Mouse (Mus musculus): ENCODE results near the gene Gm49361. TPM values are rescaled to one million over a fixed set of nuclear protein-coding genes. Genes with fewer than 3 reads are reported as not detected.

Gm49361 gene
- polyA plus RNA-seq, 1 experiment from 2014 or later = not detected

DNA sequence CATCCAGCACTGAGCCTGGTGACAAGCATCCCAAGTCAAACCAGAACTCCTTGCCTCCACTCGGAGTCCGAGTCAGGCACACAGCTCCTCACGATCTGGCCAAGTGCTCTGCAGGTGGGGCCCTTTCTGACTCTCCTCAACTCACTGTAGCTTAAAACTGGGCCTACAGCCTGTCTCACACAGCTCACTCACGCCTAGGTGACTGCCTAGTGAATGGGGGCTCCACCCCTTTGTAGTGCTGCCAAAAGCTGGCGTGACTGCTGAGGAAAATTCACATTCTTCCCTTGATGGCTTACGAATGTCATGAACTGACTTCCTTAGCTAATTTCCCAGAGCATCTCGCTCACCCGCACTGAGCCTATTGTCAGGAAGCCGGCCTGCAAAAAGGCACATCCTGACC lies 15.4 kb downstream of the Gm49361 start:
- peak; percentile 9 for DNase-seq (ENCODE audit: low spot score)

- DNase-seq (ENCODE audit: low spot score) = peak; percentile 43
These were observed 15.9 kb downstream of the Gm49361 start for GRCm38 (mm10) chr14:57729975-57730499.

- peak; percentile 46 for DNase-seq (ENCODE audit: low spot score)
These were observed 16.5 kb downstream of the Gm49361 start for GRCm38 (mm10) chr14:57729364-57729763.

DNA sequence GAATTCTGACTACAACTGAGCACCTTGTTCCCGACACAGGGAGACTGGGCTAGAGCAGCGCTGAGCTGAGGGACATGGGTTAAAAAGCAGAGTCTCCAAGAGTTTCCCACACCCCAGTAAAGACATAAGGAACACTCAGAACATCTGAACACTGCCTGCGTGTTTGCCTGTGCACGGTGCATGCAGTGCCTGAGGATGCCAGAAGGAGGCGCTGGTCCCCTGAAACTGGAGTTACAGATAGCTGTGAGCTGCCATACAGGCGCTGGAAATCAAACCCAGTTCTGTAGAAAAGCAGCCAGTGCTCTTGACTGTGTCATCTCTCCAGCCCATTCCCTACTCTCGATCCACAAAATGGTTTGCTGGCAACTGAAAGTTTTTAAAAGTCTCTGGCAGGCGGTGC lies 19.7 kb downstream of the Gm49361 start:
- no peak for DNase-seq (ENCODE audit: low spot score)

GRCm38 (mm10) chr14:57724473-57724872 lies 21.4 kb downstream of the Gm49361 start:
- no peak for DNase-seq (ENCODE audit: low spot score)

- DNase-seq (ENCODE audit: low spot score) = no peak
These were observed 27.7 kb downstream of the Gm49361 start for GRCm38 (mm10) chr14:57718245-57718644.

GRCm38 (mm10) chr14:57716601-57717245 lies 29.2 kb downstream of the Gm49361 start:
- DNase-seq (ENCODE audit: low spot score) = no peak

DNA sequence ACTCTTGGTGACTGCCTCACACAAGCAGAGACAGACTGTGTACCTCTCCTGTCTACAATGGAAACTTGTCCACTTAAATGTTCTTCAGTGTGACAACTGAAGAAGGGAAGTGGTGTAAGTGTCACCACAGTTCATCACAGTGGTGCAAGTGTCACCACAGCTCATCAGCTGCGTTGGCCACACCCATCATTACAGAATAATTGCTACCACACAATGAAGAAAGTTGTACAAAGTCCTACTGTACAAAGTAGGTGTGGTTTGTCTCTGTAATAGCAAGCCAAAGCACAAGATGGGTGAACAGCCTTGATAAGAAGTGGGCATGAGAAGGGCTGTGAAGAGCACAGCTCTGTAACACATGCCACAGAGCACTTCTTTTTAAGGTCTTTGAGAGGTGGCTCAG lies 33.0 kb downstream of the Gm49361 start:
- DNase-seq (ENCODE audit: low spot score) = no peak

DNA sequence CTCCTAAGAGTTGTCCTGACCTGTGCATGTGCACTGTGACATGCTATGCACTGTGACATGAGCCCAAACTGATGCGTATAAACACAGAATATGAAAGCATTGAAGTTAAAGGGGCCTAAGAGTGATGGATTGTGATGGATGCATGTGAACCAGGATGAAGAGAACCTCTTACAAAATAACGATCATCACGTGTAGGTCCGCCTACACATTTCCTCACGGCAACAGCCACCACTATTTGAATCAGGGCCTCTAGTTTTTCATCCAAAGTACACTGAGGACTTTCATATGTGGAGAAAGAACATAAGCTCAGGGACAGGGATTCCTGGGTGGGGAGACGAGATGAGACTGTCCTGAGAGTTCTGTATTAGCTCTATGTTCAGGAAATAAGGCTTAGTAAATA lies 34.8 kb downstream of the Gm49361 start:
- no peak for DNase-seq (ENCODE audit: low spot score)

GRCm38 (mm10) chr14:57709171-57709570 lies 36.7 kb downstream of the Gm49361 start:
- no peak for DNase-seq (ENCODE audit: low spot score)

DNA sequence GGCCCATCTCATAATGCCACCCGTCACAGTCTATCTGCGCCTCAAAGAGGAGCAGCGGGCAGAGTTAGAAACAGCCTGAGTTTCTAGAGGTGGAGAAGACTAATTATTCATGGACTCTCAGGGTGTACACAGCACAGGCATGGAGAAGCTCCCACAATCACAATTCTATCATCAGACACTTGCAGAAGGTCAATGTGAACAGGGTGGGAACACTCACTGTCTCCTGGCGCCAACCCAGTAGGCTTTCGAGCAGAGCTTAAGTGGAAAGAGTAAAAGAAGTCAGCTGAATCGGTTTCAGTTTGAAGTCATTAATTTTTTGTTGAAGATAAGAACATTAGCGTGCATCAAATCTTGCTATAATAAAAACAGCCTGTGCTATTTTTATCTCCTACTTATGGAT lies 37.3 kb downstream of the Gm49361 start:
- DNase-seq (ENCODE audit: low spot score) = no peak

DNA sequence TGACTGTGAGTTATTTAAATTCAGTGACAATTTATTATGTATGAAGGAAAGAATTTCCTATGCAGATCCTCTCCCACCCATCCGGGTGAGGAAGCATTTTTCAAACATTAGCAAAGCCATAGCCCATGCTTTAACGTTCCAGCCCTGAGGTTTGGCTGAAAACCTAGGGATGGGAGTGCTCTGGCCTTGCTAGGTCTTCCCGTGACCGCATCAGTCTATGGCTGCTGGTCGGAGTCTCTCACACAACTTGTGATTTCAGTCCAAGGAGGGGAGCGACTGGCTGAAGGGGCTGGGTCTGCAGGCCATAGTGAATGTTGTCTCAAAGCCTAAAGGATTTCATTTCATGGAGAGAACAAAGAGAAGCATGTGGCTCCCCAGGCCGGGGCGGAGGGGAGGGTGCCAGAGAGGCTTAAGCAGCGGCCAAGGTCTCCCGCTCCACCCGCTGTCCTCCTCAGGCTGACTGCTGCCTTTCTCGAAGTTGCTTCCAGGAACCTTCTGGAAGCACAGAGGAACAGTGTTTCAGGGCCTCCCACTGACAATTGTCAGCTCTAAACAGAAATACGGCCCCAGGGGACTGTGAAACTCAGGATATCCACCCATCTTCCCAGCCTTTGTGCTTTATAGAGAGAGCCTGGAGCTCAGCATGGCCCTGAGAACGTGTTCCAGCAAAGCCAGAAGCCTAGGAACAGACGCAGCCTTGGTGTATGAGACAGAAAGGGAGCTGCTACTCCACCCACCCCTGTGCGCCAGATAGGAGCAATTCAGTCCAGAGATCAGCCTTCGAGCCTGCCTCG lies 38.6 kb downstream of the Gm49361 start:
- no peak for DNase-seq (ENCODE audit: low spot score)

GRCm38 (mm10) chr14:57706760-57707099 lies 39.2 kb downstream of the Gm49361 start:
- DNase-seq (ENCODE audit: low spot score) = no peak

DNA sequence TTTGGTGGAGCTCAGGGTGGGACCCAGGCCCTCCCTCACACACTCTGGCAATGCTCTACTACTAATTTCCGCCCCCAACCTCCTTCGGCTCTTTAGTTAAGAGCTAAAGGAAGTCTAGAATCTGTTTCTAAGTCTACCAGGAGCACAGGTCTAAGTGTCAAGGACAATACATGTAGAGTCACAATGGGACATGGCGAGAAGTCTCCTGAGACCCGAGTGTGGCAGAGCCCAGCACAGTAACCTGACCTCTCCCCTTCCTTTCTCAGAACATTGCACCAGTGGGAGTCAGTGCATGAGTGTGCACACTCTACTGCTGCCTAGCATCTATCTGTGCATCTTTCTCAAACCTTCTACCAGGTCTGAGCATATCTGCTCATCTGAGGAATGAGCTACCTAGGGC lies 40.1 kb downstream of the Gm49361 start:
- no peak for DNase-seq (ENCODE audit: low spot score)

- no peak for DNase-seq (ENCODE audit: low spot score)
These were observed 40.8 kb downstream of the Gm49361 start for GRCm38 (mm10) chr14:57705075-57705474.

DNA sequence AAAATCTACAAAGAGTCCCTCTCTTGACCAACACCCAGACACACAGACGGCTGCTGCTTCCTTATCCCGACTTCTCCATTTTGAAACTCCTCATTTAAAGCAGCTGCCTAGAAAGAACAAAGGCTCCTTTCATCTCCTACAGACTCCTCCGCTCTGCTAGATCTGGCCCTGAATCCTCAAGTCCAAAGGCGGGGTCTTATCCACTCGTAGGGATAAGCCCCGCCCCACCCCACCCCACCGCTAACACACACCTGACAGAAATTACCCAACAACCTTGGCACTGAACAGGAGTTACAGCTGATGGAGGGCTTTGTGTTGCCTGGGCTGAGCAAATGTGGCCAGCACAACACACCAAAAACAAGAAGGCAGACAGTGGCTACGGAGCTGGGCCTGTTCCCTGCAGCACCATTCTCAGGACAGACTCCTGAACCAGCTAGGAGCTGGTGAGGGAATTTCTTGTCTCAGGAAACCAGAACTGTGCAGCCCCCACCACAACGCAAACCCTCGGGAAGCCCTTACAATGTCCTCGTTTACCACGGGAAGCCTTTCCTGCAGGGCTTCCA lies 43.9 kb downstream of the Gm49361 start:
- DNase-seq (ENCODE audit: low spot score) = no peak

DNA sequence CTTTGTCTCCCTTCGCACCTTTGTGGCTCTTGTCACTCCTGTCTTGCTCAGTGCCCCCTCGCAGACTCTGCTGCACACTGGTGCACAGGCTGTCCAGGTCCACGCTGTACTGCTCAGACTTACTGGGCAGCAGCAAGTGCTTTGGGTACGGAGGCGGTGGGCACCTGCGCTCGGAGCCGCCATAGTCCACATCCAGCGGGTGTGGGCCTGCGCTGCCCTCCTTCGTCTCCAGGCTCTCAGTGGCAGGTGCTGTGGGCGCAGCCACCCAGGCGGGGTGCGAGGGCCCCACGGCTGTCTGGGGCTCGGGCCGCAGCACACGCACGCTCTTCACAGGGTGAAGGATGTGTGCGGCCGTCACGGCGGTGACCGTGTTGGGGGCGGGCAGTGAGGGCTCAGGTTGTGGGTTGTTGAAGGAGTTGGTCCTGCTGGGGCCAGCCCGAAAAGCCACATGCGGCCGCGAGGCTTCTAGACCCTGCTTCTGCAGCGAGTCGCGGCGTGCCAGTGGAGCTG lies 46.4 kb downstream of the Gm49361 start:
- DNase-seq (ENCODE audit: low spot score) = no peak

GRCm38 (mm10) chr14:57699016-57699415 lies 46.9 kb downstream of the Gm49361 start:
- DNase-seq (ENCODE audit: low spot score) = no peak

GRCm38 (mm10) chr14:57696066-57696465 lies 49.8 kb downstream of the Gm49361 start:
- no peak for DNase-seq (ENCODE audit: low spot score)

- DNase-seq (ENCODE audit: low spot score) = peak; percentile 5
These were observed 50.4 kb downstream of the Gm49361 start for GRCm38 (mm10) chr14:57695550-57695949.

GRCm38 (mm10) chr14:57694246-57694645 lies 51.7 kb downstream of the Gm49361 start:
- no peak for DNase-seq (ENCODE audit: low spot score)

GRCm38 (mm10) chr14:57692517-57693130 lies 53.3 kb downstream of the Gm49361 start:
- DNase-seq (ENCODE audit: low spot score) = no peak

All from thymus, postnatal 0 days (tissue).